Mouse (Mus musculus) testis, adult 2 months (tissue): ENCODE measurements around the gene Naaa.

Source experiments
- CTCF ChIP-seq: fragments of 200-500 bp; IDR thresholded peaks from 2 replicates; pipeline ENCODE4 v1.5.1; 2012; ENCODE audit warnings: low read depth, mild to moderate bottlenecking, inconsistent platforms, low read length, moderate library complexity; ENCODE audit not compliant: control insufficient read depth, insufficient read depth, insufficient replicate concordance
- POLR2A ChIP-seq: fragments of 200-500 bp; IDR thresholded peaks from 2 replicates; pipeline ENCODE4 v1.6.1; 2012; ENCODE audit warnings: low read depth, mild to moderate bottlenecking, inconsistent platforms, low read length, moderate library complexity; ENCODE audit not compliant: control insufficient read depth

DNA sequence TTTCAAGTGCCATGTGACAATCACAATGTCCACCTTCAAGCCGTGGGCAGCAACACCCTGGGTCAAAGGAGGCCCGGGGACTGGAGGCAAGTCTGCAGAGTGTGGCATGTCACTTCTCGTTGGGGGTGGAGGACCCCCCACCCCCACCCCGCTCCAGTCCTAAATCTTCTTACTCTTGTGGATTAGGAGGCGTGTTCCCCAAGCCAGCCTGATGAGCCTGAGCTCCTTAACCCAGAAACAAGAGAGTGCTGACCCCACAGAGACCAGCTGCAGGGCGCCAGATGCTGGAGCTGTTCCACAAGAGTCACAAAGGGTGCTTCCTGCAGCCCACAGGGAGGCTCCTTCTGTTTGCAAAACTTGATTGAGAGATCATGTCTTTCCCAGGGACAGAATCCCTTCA lies 21.8 kb downstream of the Naaa start, which contains the start of gene Ppef2:
- TF ChIP-seq POLR2A (no peak), CTCF (no peak)
